Comparison of ENCODE assay signal across 9 mouse cellular contexts in genomic region chr2:72614256-72614655, GRCm38 (mm10).
DNase-seq lines count a peak whose midpoint lies in the region; ATAC-seq and TF ChIP-seq lines count a peak whose summit lies in the region.
"Had no signal": no experiment of that assay in that cellular context is flagged by ENCODE, and none has a peak within 500 bp of the region (broad histone marks: within the 10 kb centered on the region; RNA-seq: fewer than 3 reads in every experiment).

No protein-coding gene starts in this region.

- no peaks in the 10 kb centered on the region for H3K9me3 ChIP-seq in embryonic facial prominence, embryonic 14.5 days (ENCODE audit: control insufficient read depth, low read length)
- H3K9me3 ChIP-seq in embryonic facial prominence, embryonic 10.5 days, result no peaks in the 10 kb centered on the region
- no peaks in the 10 kb centered on the region for H3K9me3 ChIP-seq in midbrain, embryonic 11.5 days (ENCODE audit: control insufficient read depth, low read length)

- H3K36me3 ChIP-seq in embryonic facial prominence, embryonic 14.5 days (ENCODE audit: control insufficient read depth, insufficient read depth, low read length), result no peaks in the 10 kb centered on the region
- H3K36me3 ChIP-seq in embryonic facial prominence, embryonic 10.5 days (replicated peaks), result no peaks in the 10 kb centered on the region
- no peaks in the 10 kb centered on the region for H3K36me3 ChIP-seq in C2C12 (ENCODE audit: control insufficient read depth, insufficient read depth)
- no peaks in the 10 kb centered on the region for H3K36me3 ChIP-seq in midbrain, embryonic 11.5 days (ENCODE audit: control insufficient read depth, insufficient read depth, low read length)

- DNase-seq in embryonic facial prominence, embryonic 14.5 days (ENCODE audit: low spot score), result peak; percentile 66
- no peak for DNase-seq in embryonic facial prominence, embryonic 10.5 days (ENCODE audit: low spot score)
- peak; percentile 76 for DNase-seq in gastrocnemius, postnatal 10 days
- peak; percentile 76 for DNase-seq in lung, postnatal 14 days
- DNase-seq in thymus, postnatal 25 days, result no peak
- no peak for DNase-seq in spleen, postnatal 4 days (ENCODE audit: low spot score in 2 of 2)
- no peak for DNase-seq in midbrain, embryonic 11.5 days (ENCODE audit: low spot score, missing footprints)

- no peak overlapping the region for H3K4me2 ChIP-seq in embryonic facial prominence, embryonic 14.5 days (ENCODE audit: low read depth, low read length)
- H3K4me2 ChIP-seq in midbrain, embryonic 11.5 days, result no peak overlapping the region

- H3K4me1 ChIP-seq in embryonic facial prominence, embryonic 14.5 days (ENCODE audit: control insufficient read depth, insufficient read depth, low read length), result peaks cover 6% of the 10 kb centered on the region
- peaks cover 9% of the 10 kb centered on the region for H3K4me1 ChIP-seq in embryonic facial prominence, embryonic 10.5 days
- peaks cover 3% of the 10 kb centered on the region; the same call in 1 of the 2 replicates for H3K4me1 ChIP-seq in midbrain, embryonic 11.5 days (ENCODE audit: control insufficient read depth, insufficient read depth, low read length)

- no peak for ATAC-seq in embryonic facial prominence, embryonic 14.5 days (ENCODE audit: low read depth)
- no peak for ATAC-seq in midbrain, embryonic 11.5 days (ENCODE audit: low FRiP score)

- H3K79me3 ChIP-seq in C2C12 (ENCODE audit: low read depth), result no peaks in the 10 kb centered on the region

- no peaks in the 10 kb centered on the region for H3K27me3 ChIP-seq in embryonic facial prominence, embryonic 14.5 days (replicated peaks; ENCODE audit: control insufficient read depth, insufficient read depth, low read length)
- H3K27me3 ChIP-seq in embryonic facial prominence, embryonic 10.5 days (replicated peaks; ENCODE audit: low read depth, poor library complexity, severe bottlenecking), result 0 out of 2 replicates have a peak, but pooled peaks cover under 1% of the 10 kb centered on the region
- no peaks in the 10 kb centered on the region for H3K27me3 ChIP-seq in C2C12 (ENCODE audit: control insufficient read depth, insufficient read depth, insufficient read length)
- peaks cover 4% of the 10 kb centered on the region; the same call in 1 of the 2 replicates for H3K27me3 ChIP-seq in midbrain, embryonic 11.5 days (ENCODE audit: control insufficient read depth, insufficient read depth, low read length)

- no peak overlapping the region for H3ac ChIP-seq in C2C12 (ENCODE audit: control insufficient read depth, insufficient read length, low read depth)

- H3K27ac ChIP-seq in embryonic facial prominence, embryonic 14.5 days (replicated peaks; ENCODE audit: low read depth, low read length), result no peak overlapping the region
- no peak overlapping the region for H3K27ac ChIP-seq in embryonic facial prominence, embryonic 10.5 days (replicated peaks)
- no peak overlapping the region for H3K27ac ChIP-seq in midbrain, embryonic 11.5 days (ENCODE audit: low read depth, low read length)
- H3K27ac ChIP-seq: kidney, postnatal 0 days had no signal

- 64% methylated on average over 8 of the region's 8 CpGs for WGBS in embryonic facial prominence, embryonic 14.5 days
- 73% methylated on average over 8 of the region's 8 CpGs for WGBS in embryonic facial prominence, embryonic 10.5 days
- WGBS in midbrain, embryonic 11.5 days, result 63% methylated on average over 8 of the region's 8 CpGs

- no peaks in the 10 kb centered on the region for H3K79me2 ChIP-seq in C2C12 (ENCODE audit: control insufficient read depth, insufficient read depth)

- TF ChIP-seq CTCF in C2C12 (IDR thresholded peaks at IDR 0.05; ENCODE audit: control insufficient read depth, insufficient read depth, insufficient read length), result no peak

- H3K4me3 ChIP-seq in embryonic facial prominence, embryonic 14.5 days (ENCODE audit: low read depth, low read length), result no peak overlapping the region
- no peak overlapping the region for H3K4me3 ChIP-seq in embryonic facial prominence, embryonic 10.5 days
- no peak overlapping the region for H3K4me3 ChIP-seq in C2C12 (ENCODE audit: insufficient read depth, poor library complexity, severe bottlenecking)
- H3K4me3 ChIP-seq in midbrain, embryonic 11.5 days (ENCODE audit: low read depth, low read length), result no peak overlapping the region

- no peak overlapping the region for H3K9ac ChIP-seq in embryonic facial prominence, embryonic 14.5 days (ENCODE audit: low read depth, low read length)
- no peak overlapping the region for H3K9ac ChIP-seq in midbrain, embryonic 11.5 days (ENCODE audit: low read length)

TF ChIP-seq in C2C12, 6 proteins besides CTCF, POLR2A, EP300 and RAD21:
- TF ChIP-seq FOSL1 (IDR thresholded peaks at IDR 0.05; ENCODE audit: insufficient read depth, low read length, poor library complexity, severe bottlenecking), result peak; percentile 27
- TF ChIP-seq MAX (IDR thresholded peaks at IDR 0.05), result no peak

Comparison
In these comparisons a context has a peak if more than half of its experiments do, and no peak if none do; other contexts are left out.
1. DNase-seq: peak in embryonic facial prominence, embryonic 14.5 days (single experiment), gastrocnemius, postnatal 10 days (single experiment) and lung, postnatal 14 days (single experiment); none in embryonic facial prominence, embryonic 10.5 days (single experiment), thymus, postnatal 25 days (single experiment), spleen, postnatal 4 days (0 of 2) and midbrain, embryonic 11.5 days (single experiment).